Mouse (Mus musculus) bone marrow, adult 2 months (tissue): ENCODE measurements around the gene Minpp1.

Experiments used
- CTCF ChIP-seq: fragments of 200-500 bp; IDR thresholded peaks from 2 replicates; pipeline ENCODE4 v1.5.1; 2011; ENCODE audit warnings: low read length, control low read depth; ENCODE audit not compliant: control insufficient read depth, insufficient read depth
- POLR2A ChIP-seq: fragments of 200-500 bp; IDR thresholded peaks from 2 replicates; pipeline ENCODE4 v1.6.1; 2011; ENCODE audit warnings: low read depth, mild to moderate bottlenecking, control low read depth, low read length, borderline replicate concordance; ENCODE audit not compliant: control insufficient read depth

DNA sequence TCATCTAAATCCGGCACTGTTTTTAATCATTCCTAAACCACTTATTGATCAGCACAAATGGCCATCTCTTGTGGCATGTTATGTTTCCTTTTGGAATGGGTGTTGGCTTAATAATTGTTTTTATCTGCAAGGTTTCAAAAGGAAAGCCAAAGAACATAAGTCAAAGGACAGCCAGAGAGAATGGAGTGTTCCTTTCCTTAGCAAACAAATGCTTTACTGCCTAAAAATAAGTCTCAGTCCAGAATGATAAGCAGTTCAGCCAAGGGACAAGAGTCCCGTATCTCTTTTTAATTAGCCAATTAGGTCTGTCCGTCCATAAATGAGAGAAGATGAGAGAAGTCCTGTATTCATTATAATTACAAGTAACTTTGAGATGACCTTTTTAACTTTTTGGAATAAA, 46.8 kb downstream of the Minpp1 start:
- TF ChIP-seq POLR2A (no peak), CTCF (no peak)
